ENCODE assay signal across 8 mouse cellular contexts in the genomic region with DNA sequence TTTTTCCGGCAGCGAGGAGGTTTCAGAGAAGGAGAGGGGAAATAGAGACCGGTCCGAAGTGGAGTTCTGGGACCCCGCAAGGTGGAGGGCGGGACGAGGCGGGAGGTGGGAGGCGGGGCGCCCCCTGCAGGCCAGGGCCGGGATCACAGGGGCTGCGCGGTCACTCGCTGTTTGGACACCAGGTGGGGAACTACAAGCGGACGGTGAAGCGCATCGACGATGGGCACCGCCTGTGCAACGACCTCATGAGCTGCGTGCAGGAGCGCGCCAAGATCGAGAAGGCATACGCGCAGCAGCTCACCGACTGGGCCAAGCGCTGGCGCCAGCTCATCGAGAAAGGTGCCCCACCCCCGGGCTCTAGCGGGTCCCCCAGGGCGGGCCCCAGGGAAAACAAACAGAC. TPM values are rescaled to one million over a fixed set of nuclear protein-coding genes. Genes with fewer than 3 reads are reported as not detected.
DNase-seq lines count a peak whose midpoint lies in the region; ATAC-seq and TF ChIP-seq lines count a peak whose summit lies in the region.

No protein-coding gene starts in this region.

- peak; percentile 10 to 18 for DNase-seq in heart, adult 9 months (ENCODE audit: low spot score in 2 of 2)
- DNase-seq in heart, adult 8-10 months (ENCODE audit: low spot score): no peak
- DNase-seq in cerebellum, adult 18-20 months: peak; percentile 61 to 77
- DNase-seq in forelimb bud, embryonic 11.5 days (ENCODE audit: low read depth, low spot score): peak; percentile 49
- DNase-seq in lung, embryonic 14.5 days: peak; percentile 71
- no peak for DNase-seq in left cerebral cortex, postnatal 14 days (ENCODE audit: low spot score in 2 of 2)

- no peaks in the 10 kb centered on the region for H3K36me3 ChIP-seq in intestine, postnatal 0 days (ENCODE audit: control insufficient read depth, insufficient read depth)
- no peaks in the 10 kb centered on the region for H3K36me3 ChIP-seq in lung, embryonic 14.5 days (ENCODE audit: insufficient read depth)

- TF ChIP-seq CTCF in intestine, postnatal 0 days (IDR thresholded peaks at IDR 0.05; ENCODE audit: low read depth): peak; percentile 88
- TF ChIP-seq CTCF in lung, embryonic 14.5 days (IDR thresholded peaks at IDR 0.05; ENCODE audit: low read depth): peak; percentile 84

- no peak overlapping the region for H3K27ac ChIP-seq in intestine, postnatal 0 days (ENCODE audit: low read depth, low read length)
- no peak overlapping the region for H3K27ac ChIP-seq in lung, embryonic 14.5 days (ENCODE audit: low read depth)

- no peaks in the 10 kb centered on the region for H3K4me1 ChIP-seq in intestine, postnatal 0 days (replicated peaks; ENCODE audit: control insufficient read depth, insufficient read depth, low read length)
- H3K4me1 ChIP-seq in lung, embryonic 14.5 days (ENCODE audit: insufficient read depth): peaks cover 3% of the 10 kb centered on the region; the same call in 1 of the 2 replicates

- H3K4me3 ChIP-seq in intestine, postnatal 0 days (ENCODE audit: low read depth, low read length): peak overlapping the region; percentile 26
- H3K4me3 ChIP-seq in lung, embryonic 14.5 days (ENCODE audit: low read depth, low read length): peak overlapping the region; percentile 29

- 2% methylated on average over 34 of the region's 34 CpGs for WGBS in intestine, postnatal 0 days
- 2% methylated on average over 34 of the region's 34 CpGs for WGBS in lung, embryonic 14.5 days

- peak; percentile 25; the same call in 1 of the 2 replicates for ATAC-seq in intestine, postnatal 0 days
- ATAC-seq in lung, embryonic 14.5 days (ENCODE audit: insufficient read depth): peak; percentile 52; the same call in 1 of the 2 replicates
- ATAC-seq in neutrophil, adult 5-6 weeks (ENCODE audit: extremely low read depth, insufficient number of reproducible peaks, low FRiP score, poor library complexity, severe bottlenecking): peak; percentile 30; the same call in 1 of the 2 replicates

- 0 out of 2 replicates have a peak, but pooled peaks cover 3% of the 10 kb centered on the region for H3K9me3 ChIP-seq in intestine, postnatal 0 days (ENCODE audit: control insufficient read depth)
- no peaks in the 10 kb centered on the region for H3K9me3 ChIP-seq in lung, embryonic 14.5 days (ENCODE audit: low read depth, low read length)

- no peaks in the 10 kb centered on the region for H3K27me3 ChIP-seq in intestine, postnatal 0 days (replicated peaks; ENCODE audit: control insufficient read depth, insufficient read depth, low read length)
- no peaks in the 10 kb centered on the region for H3K27me3 ChIP-seq in lung, embryonic 14.5 days (ENCODE audit: insufficient read depth, low read length)

- intact Hi-C loops in left cerebral cortex, postnatal 14 days (cut with DNase I): no loop called here

- H3K4me2 ChIP-seq in intestine, postnatal 0 days (replicated peaks; ENCODE audit: low read depth): peak overlapping the region; percentile 65
- peak overlapping the region; percentile 68 for H3K4me2 ChIP-seq in lung, embryonic 14.5 days

- H3K9ac ChIP-seq in intestine, postnatal 0 days (ENCODE audit: low read depth, low read length): no peak overlapping the region
- H3K9ac ChIP-seq in lung, embryonic 14.5 days: peak overlapping the region; percentile 34; the same call in 1 of the 2 replicates

RNA-seq across cellular contexts. Expression of gene Spdef, which starts 26.2 kb away (rescaled TPM):
- total RNA-seq in heart, adult 8-10 months (2022): not detected
- 8.9 and 9.9 TPM in 2 replicates for polyA plus RNA-seq in intestine, postnatal 0 days (2015; fragmentation: Nextera tagmentation; extraction: Ambion mirVana)
- polyA plus RNA-seq in lung, embryonic 14.5 days (2014; fragmentation: Nextera tagmentation; extraction: Ambion mirVana): 0.88 and 1.1 TPM in 2 replicates
- not detected in 2 replicates for total RNA-seq in neutrophil, adult 5-6 weeks (2017)
- under 1 TPM; 0.42 to 0.57 TPM for total RNA-seq in left cerebral cortex, postnatal 14 days (2021)

RNA-seq across cellular contexts. Expression of gene Pacsin1, which starts 47.2 kb away (rescaled TPM):
- total RNA-seq in heart, adult 8-10 months (2022): under 1 TPM; 0.09 to 0.85 (median 0.39) TPM
- polyA plus RNA-seq in intestine, postnatal 0 days (2015; fragmentation: Nextera tagmentation; extraction: Ambion mirVana): 1.2 and 1.4 TPM in 2 replicates
- polyA plus RNA-seq in lung, embryonic 14.5 days (2014; fragmentation: Nextera tagmentation; extraction: Ambion mirVana): 0.39 and 0.60 TPM in 2 replicates
- total RNA-seq in neutrophil, adult 5-6 weeks (2017): 9.3 and 11.2 TPM in 2 replicates
- total RNA-seq in left cerebral cortex, postnatal 14 days (2021): 100 to 1,000 TPM; 349 to 352 TPM

Comparison
In these comparisons a context has a peak if more than half of its experiments do, and no peak if none do; other contexts are left out.
1. DNase-seq: peak in heart, adult 9 months (2 of 2), cerebellum, adult 18-20 months (2 of 2), forelimb bud, embryonic 11.5 days (single experiment) and lung, embryonic 14.5 days (single experiment); none in heart, adult 8-10 months (single experiment) and left cerebral cortex, postnatal 14 days (0 of 2).
2. RNA of gene Pacsin1, which starts 47.2 kb away (total RNA-seq): 349 to 352 TPM in left cerebral cortex, postnatal 14 days; 9.3 to 11.2 TPM in neutrophil, adult 5-6 weeks and 0.09 to 0.85 TPM in heart, adult 8-10 months; every median in the first group is over 10 times any median in the second.
3. Peak in every context shown above with its lines, with median percentiles within 50 percentile points of each other: ATAC-seq.